Mouse (Mus musculus) embryonic fibroblast, embryonic 13.5 days (primary cell): ENCODE results near the gene Flna. TPM values are rescaled to one million over a fixed set of nuclear protein-coding genes. Genes with fewer than 3 reads are reported as not detected.

Experiments
- H3K27ac ChIP-seq: 2 replicates; pipeline ENCODE4 v1.5.1; 2012; ENCODE audit warnings: low read length, control low read depth, inconsistent platforms; ENCODE audit not compliant: insufficient read depth
- H3K4me1 ChIP-seq: 2 replicates; pipeline ENCODE4 v1.6.1; 2011; ENCODE audit warnings: low read length; ENCODE audit not compliant: control insufficient read depth, insufficient read depth
- H3K4me3 ChIP-seq: 2 replicates; pipeline ENCODE4 v1.5.1; 2011; ENCODE audit warnings: mild to moderate bottlenecking, control low read depth, low read length; ENCODE audit not compliant: insufficient read depth
- CTCF ChIP-seq: IDR thresholded peaks from 2 replicates; pipeline ENCODE4 v1.5.1; 2011; ENCODE audit warnings: mild to moderate bottlenecking, control low read depth, low read length, moderate library complexity, borderline replicate concordance; ENCODE audit not compliant: insufficient read depth
- POLR2A ChIP-seq: IDR thresholded peaks from 2 replicates; pipeline ENCODE4 v1.6.1; 2011; ENCODE audit warnings: low read depth, mild to moderate bottlenecking, control low read depth, low read length, moderate library complexity
- polyA plus RNA-seq: library from polyadenylated mRNA; stranded (reverse); fragments of >200 nt; gene quantifications from 2 replicates; pipeline ENCODE4 v1.2.4, GENCODE M21; 2011; ENCODE audit warnings: low read depth; ENCODE audit not compliant: missing spikeins, insufficient read length

The Flna gene
- polyA plus RNA-seq, 1 experiment: 1,955 TPM

DNA sequence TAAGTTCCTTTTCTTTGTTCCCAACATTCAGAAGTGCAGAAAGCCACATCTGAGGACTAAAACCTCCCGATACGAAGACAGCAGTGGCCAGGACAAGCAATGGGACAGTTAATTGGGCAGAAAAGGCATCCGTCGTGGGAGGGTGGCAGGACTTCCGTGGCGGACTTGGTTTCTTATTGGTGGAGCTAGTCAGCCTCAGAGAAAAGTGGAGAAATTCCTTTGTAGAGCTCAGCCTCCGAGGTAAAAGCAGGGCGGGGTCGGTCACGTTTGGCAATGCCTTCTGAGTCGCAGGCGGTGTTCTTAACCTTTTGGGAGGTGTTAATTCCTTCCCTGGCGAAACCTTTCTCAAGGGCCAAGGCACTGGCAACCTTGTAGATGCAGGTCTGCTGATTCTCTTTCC lies 30.2 kb downstream of the Flna start:
- no peak overlapping the region; the same call in 1 of the 2 replicates for H3K27ac ChIP-seq
- H3K4me3 ChIP-seq: no peak overlapping the region
- no peak for TF ChIP-seq POLR2A
- no peak for TF ChIP-seq CTCF
- no peaks in the 10 kb centered on the region; the same call in 1 of the 2 replicates for H3K4me1 ChIP-seq

DNA sequence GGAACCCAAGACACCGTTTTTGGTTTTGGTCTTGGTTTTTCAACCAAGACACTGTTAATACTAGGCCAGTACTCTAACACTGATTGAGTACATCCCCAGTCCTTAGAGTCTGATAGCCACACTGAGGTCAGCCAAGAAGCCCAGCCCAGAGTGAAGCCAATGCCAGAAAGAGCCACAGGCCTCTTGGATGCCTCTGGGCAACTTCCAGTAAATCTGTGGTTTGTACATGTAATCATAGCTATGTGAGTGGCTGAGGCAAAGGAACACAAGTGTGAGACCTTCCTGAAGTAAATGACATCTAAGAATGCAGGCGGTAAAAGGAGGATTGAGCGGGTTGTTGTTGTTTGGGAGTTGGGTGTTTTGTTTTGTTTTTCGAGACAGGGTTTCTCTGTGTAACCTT lies 31.1 kb downstream of the Flna start:
- TF ChIP-seq CTCF (no peak), POLR2A (no peak)
- no peak overlapping the region for H3K4me3 ChIP-seq
- no peaks in the 10 kb centered on the region; the same call in 1 of the 2 replicates for H3K4me1 ChIP-seq
- H3K27ac ChIP-seq: peak overlapping the region; percentile 88

DNA sequence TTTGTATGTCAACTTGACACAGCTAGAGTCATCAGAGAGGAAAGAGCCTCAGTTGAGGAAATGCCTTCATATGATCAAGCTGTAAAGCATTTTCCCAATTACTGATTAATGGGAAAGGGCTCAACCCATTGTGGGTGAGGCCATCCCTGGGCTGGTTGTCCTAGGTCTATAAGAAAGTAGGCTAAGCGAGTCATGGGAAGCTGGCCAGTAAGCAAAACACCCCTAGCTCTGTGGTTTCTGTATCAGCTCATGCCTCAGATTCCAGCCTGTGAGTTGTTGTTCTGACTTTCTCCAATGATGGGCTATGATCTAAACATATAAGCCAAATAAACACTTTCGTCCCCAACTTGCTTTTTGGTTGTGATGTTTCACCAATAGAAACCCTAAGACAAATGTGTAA lies 46.1 kb downstream of the Flna start:
- Histone ChIP-seq H3K27ac (peak overlapping the region; percentile 47; the same call in 1 of the 2 replicates), H3K4me1 (no peaks in the 10 kb centered on the region), H3K4me3 (no peak overlapping the region)
- TF ChIP-seq CTCF: no peak
- TF ChIP-seq POLR2A: no peak

DNA sequence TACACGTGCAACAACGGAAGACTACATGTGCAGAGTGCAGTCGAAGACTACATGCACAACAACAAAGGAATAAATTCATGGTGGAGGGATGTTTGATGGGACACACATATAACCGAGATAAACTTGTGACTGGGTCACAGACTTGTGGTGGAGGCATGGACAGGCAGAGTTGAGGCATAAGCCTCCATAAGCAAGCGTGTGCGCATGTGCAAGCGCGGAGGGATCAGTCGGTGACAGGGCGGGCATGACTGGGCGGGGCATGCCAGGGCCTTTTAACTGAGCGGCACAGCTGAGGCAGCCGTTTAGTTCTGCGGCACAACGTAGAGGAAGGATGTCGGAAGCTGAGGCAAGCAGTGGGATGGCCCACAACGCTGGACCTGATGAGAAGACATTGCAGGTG lies 72.7 kb downstream of the Flna start, which contains the start of gene Tktl1:
Tktl1 (plus strand) TSS at position 301 of the 400 bp plus-strand sequence.
- Histone ChIP-seq H3K4me1 (no peaks in the 10 kb centered on the region), H3K27ac (no peak within 1 kb of the TSS), H3K4me3 (no peak within 1 kb of the TSS)
- TF ChIP-seq CTCF (no peak), POLR2A (no peak)

Other genes with a start within 250 kb of the Flna start
- 61.2 and 68.2 TPM in 2 replicates for gene Irak1, start 225.9 kb downstream of the Flna start, polyA plus RNA-seq
- not detected in 2 replicates for gene Opn1mw, start 122.4 kb downstream of the Flna start, polyA plus RNA-seq
- gene Mecp2, start 114.5 kb downstream of the Flna start, polyA plus RNA-seq: 19.0 and 21.0 TPM in 2 replicates
- not detected in 2 replicates for gene Tex28, start 82.0 kb downstream of the Flna start, polyA plus RNA-seq
- not detected in 2 replicates for gene Tktl1, start 72.6 kb downstream of the Flna start, polyA plus RNA-seq
- 195 and 206 TPM in 2 replicates for gene Emd, start 4.9 kb upstream of the Flna start, polyA plus RNA-seq
- 311 and 352 TPM in 2 replicates for gene Rpl10, start 21.0 kb upstream of the Flna start, polyA plus RNA-seq
- 43.2 and 52.9 TPM in 2 replicates for gene Taz, start 32.1 kb upstream of the Flna start, polyA plus RNA-seq
- 8.0 and 12.1 TPM in 2 replicates for gene Dnase1l1, start 32.5 kb upstream of the Flna start, polyA plus RNA-seq
- 290 and 334 TPM in 2 replicates for gene Atp6ap1, start 47.3 kb upstream of the Flna start, polyA plus RNA-seq
- 184 and 194 TPM in 2 replicates for gene Gdi1, start 55.2 kb upstream of the Flna start, polyA plus RNA-seq
- gene Fam50a, start 63.2 kb upstream of the Flna start, polyA plus RNA-seq: 53.9 and 54.0 TPM in 2 replicates
- gene Plxna3, start 79.2 kb upstream of the Flna start, polyA plus RNA-seq: 39.7 and 53.1 TPM in 2 replicates
- 56.1 and 62.9 TPM in 2 replicates for gene Lage3, start 103.8 kb upstream of the Flna start, polyA plus RNA-seq
- gene Ubl4a, start 123.4 kb upstream of the Flna start, polyA plus RNA-seq: 47.0 and 62.6 TPM in 2 replicates
- gene Slc10a3, start 123.5 kb upstream of the Flna start, polyA plus RNA-seq: 20.6 and 22.4 TPM in 2 replicates
- 23.5 and 30.6 TPM in 2 replicates for gene Fam3a, start 143.5 kb upstream of the Flna start, polyA plus RNA-seq
- 36.8 and 57.9 TPM in 2 replicates for gene Ikbkg, start 143.5 kb upstream of the Flna start, polyA plus RNA-seq
- gene G6pdx, start 179.4 kb upstream of the Flna start, polyA plus RNA-seq: 58.1 and 65.0 TPM in 2 replicates
- gene Gm6880, start 231.6 kb upstream of the Flna start, polyA plus RNA-seq: not detected in 2 replicates